Mouse (Mus musculus) heart, postnatal 36 days (tissue): ENCODE results near the gene Fam110c. TPM values are rescaled to one million over a fixed set of nuclear protein-coding genes. Genes with fewer than 3 reads are reported as not detected.
"Not testable (repeated sequence)": the region's sequence is repeated elsewhere in the genome, so short reads cannot be mapped to it uniquely, and the experiment has no call there.

Source experiments
- DNase-seq, 2 experiments: peaks; one replicate each; pipeline ENCODE4 v3.0.0; 2021 to 2022
- intact Hi-C: fragments of 180-260 bp; cut with DNase I; formaldehyde crosslinking; loops from one replicate; pipeline ENCODE4 v1.15.1; 2025
- total RNA-seq, 2 experiments: library from RNA; stranded (reverse); gene quantifications; 2 replicates each; pipeline ENCODE4 v1.2.3; 2021

The Fam110c gene
- under 1 TPM; 0.35 to 0.75 TPM for total RNA-seq

DNA sequence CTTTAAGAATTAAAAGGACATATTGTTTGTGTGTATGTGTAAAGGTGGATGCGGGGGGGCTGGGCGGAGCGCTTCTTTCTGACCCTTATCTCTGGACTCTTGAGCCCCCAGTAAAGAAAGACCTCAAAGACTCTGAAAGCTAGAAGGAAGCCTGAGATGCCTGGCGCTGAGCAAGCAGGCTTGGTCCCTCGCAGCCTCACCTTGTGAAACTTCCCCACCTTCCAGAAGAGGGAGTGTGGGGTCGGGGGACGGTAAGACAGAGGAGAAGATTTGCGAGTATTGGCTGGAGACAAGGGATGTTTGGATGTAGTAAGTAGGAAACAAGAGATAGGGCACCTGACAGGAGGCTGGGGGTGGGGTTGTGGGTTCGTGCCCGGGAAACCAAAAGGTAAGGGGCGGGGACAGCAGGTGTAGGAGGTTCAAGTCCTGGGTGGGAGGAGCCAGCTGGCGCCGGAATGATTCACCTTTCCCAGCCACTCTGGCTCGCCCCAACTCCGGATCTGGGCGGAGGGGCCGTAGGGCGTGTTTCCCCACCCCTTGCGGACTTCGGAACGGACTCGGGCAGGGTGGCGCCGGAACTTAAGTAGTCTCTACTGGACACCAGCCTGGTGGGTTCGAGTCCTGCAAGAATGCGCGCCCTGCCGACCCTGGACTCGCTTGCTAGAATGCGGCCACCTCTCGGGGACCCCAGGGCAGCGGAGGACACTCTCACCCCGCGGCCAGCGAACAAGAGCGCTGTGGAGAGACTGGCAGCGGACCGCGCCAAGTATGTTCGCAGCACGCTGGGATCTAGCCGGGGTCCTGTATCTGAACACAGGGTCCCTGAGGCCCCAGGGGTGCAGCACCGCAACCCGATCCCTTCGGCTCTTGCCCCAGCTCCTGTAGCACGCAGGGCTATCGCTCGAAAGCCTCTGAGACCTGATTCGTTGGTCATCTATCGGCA lies at the start of gene Fam110c:
Gene Fam110c (plus strand): TSS at position 450 of the 943 bp plus-strand sequence.
- intact Hi-C loops: no loop called here
- peak; percentile 5 for DNase-seq

DNA sequence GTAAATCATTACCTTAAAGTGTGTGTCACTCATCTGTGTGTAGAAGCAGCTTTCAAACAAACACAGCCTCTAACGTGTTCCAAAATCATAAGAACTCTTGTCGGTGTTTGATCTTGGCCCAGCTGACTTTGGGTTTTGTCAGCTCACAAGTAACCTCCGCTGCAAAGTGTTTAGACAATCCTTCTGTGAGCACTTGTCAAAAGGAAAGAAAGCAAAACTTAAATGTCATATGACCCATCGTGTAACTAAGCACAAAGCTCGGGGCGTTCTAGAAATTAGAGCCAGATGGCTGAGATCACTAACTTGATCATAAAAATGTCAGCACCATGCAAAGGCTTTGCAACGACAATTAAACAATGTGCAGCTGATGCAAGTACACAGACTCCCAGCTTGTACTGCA lies 47.2 kb upstream of the Fam110c start:
- DNase-seq: no peak
- intact Hi-C loops: no loop called here

- DNase-seq: no peak
- intact Hi-C loops: no loop called here
Observed at GRCm38 (mm10) chr12:31052066-31052465, 21.6 kb upstream of the Fam110c start.

- intact Hi-C loops: no loop called here
- no peak for DNase-seq
Observed at GRCm38 (mm10) chr12:31056291-31056864, 17.3 kb upstream of the Fam110c start.

GRCm38 (mm10) chr12:31059393-31059853 lies 14.2 kb upstream of the Fam110c start:
- no peak for DNase-seq
- intact Hi-C loops: no loop called here

- DNase-seq: no peak
- intact Hi-C loops: no loop called here
Observed at GRCm38 (mm10) chr12:31060245-31060644, 13.4 kb upstream of the Fam110c start.

- intact Hi-C loops: no loop called here
- DNase-seq: no peak
Observed at GRCm38 (mm10) chr12:31071222-31071621, 2.4 kb upstream of the Fam110c start.

- intact Hi-C loops: not testable (repeated sequence)
- peak in 1 of 2 experiments; percentile 1 for DNase-seq
Observed at GRCm38 (mm10) chr12:31074355-31074786, 710 bp downstream of the Fam110c start.

DNA sequence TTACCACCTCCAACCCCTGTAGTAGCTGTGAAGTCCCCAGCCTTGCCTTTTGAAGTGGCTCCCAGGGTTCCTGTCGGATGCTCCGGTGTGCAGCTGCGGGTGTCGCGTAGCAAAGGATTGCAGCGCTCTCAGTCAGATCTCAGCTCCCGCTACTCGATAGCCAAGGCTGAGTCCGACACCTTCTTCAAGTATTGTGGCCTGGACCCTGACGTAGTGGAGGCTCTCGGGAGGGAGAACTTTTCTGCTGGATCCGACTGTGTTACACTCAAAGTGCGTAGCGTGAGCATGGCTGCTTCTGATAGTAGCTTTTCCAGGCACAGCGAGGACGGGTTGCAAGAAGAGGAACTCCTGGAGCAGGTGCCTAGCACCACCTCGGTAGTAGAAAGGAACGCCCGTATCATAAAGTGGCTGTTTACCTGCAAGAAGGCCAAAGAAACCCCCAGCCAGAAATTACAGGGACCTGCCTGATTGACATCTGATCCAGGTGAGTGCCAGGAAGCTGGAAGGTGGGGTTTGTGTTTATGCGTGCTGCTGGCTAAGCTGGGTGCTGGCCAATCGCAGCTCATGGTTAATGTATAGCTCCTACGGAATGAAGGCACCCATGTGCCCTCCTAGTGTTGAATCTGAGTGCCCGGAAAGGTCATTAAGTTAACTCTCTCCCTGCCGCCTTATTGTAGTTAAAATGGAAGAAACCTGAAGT lies 1.3 kb downstream of the Fam110c start:
- intact Hi-C loops: no loop called here
- peak in 1 of 2 experiments; percentile 1 for DNase-seq

- intact Hi-C loops: no loop called here
- no peak for DNase-seq
Observed at GRCm38 (mm10) chr12:31077020-31077419, 3.4 kb downstream of the Fam110c start.

- intact Hi-C loops: no loop called here
Observed at GRCm38 (mm10) chr12:31078030-31078429, 4.4 kb downstream of the Fam110c start.

GRCm38 (mm10) chr12:31080352-31080751 lies 6.7 kb downstream of the Fam110c start:
- no peak for DNase-seq
- intact Hi-C loops: no loop called here

More at GRCm38 (mm10) chr12:31078030-31078429, 4.4 kb downstream of the Fam110c start:
- no peak for DNase-seq

GRCm38 (mm10) chr12:31080890-31081554 lies 7.4 kb downstream of the Fam110c start:
- no peak for DNase-seq
- intact Hi-C loops: no loop called here

DNA sequence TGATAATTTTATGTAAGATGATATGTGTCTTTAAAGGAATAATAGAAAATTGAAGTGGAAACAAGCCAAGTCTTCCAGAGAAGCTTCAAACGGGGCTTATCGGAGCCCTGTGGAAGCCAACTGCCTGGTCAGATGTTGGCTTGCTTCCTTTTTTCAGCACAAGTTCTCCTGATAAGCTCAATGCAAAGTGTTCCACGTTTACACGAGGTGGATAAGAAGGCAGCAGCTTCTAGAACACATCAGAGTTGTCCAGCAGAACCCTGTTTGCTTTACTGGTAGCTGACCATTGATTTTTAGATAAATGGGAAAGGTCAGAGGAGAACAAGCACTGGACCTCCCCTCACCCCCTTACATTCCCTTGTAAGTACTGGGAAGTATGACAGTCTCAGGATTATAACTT lies 9.3 kb downstream of the Fam110c start:
- DNase-seq: no peak
- intact Hi-C loops: no loop called here

DNA sequence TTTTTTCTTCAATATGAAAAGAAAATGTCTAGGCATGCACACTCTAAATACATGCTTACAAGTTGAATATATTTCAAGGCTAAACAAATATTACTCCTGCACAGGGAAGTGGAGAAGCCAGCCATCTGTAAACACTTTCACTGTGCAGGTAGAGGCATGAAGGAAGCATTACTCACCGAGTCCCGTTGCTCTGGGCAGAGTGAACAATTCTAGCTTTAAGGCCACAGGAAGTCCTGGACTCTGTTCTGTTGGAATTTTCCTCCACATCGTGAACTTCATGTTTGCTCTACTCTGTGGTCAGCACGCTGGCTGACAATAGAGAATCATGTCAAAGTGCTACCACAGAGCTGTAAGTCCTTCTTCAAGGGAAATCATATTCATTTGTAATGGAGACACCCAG lies 9.7 kb downstream of the Fam110c start:
- intact Hi-C loops: no loop called here
- DNase-seq: no peak

- no peak for DNase-seq
- intact Hi-C loops: no loop called here
Observed at GRCm38 (mm10) chr12:31087060-31087459, 13.4 kb downstream of the Fam110c start.

DNA sequence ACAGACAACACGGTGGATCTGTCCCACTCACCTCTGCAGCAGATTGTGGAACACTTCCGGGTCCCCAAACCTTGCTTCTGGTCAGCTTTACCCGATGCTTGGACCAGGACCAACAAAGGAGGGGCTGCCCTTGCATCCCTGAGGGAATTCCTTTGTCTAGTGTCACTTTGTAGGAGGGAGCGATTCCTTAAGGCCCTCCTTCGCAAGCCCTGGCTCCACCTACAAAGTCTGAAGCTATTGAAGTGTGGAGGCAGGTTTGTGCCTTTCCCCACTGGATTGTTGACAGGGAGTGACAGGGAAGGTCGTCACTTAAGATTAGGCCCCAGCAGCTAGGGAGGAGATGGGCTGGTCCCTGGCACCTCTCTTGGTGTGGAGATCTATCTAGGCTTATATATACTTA lies 16.7 kb downstream of the Fam110c start:
- intact Hi-C loops: no loop called here
- no peak for DNase-seq

DNA sequence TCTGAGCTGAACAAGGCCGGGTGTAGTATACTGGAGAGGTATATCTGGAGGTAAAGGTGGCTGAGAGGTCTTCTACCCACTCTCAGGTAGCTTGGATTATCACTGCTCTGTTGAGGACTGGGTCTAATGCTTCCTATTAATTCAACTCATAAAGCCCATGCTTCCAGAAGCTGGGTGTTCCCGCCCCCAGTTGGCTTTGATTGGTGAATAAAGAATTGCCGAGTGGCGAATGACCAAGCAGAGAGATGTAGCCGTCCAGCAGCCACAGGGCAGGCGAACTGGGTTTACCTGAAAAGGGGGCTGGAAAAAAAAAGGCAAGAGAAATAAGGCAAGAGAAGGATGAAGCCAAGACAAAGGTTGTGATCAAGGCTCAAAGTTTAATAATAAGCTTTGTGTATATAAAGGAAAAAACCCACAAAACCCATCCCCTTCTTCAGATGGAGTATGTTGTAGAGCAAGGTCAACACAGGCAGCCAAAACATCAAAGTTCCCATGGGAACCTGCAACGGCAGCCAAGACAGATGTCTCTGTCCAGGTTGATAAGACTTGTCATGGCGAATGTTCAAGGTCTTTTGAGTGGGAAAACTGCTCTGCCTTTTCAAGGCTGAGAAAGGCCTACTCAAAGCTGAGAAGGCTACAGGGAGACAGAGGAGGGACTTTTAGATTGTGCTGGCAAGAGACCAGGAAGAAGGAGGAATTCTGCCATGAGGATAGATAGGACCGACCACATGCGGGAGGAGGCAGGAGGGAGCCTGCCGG lies 17.4 kb downstream of the Fam110c start:
- DNase-seq: peak in 1 of 2 experiments; percentile 12
- intact Hi-C loops: no loop called here

GRCm38 (mm10) chr12:31092481-31092880 lies 18.8 kb downstream of the Fam110c start:
- DNase-seq: no peak
- intact Hi-C loops: no loop called here

- DNase-seq: no peak
Observed at GRCm38 (mm10) chr12:31097185-31097584, 23.5 kb downstream of the Fam110c start.

More at GRCm38 (mm10) chr12:31097185-31097584, 23.5 kb downstream of the Fam110c start:
- intact Hi-C loops: no loop called here
